Mouse (Mus musculus) frontal cortex, postnatal 36 days (tissue): Measurements from ENCODE around the gene Slco3a1.
"Not testable (repeated sequence)": the region's sequence is repeated elsewhere in the genome, so short reads cannot be mapped to it uniquely, and the experiment has no call there.

ENCODE experiments used
- DNase-seq, 2 experiments: peaks; one replicate each; pipeline ENCODE4 v3.0.0; 2022; ENCODE audit warnings: low spot score in 2 of 2

Slco3a1 gene

GRCm38 (mm10) chr7:74432950-74433349 lies 121.6 kb downstream of the Slco3a1 start:
- DNase-seq = no peak

GRCm38 (mm10) chr7:74429252-74429651 lies 125.3 kb downstream of the Slco3a1 start:
- DNase-seq = no peak

DNA sequence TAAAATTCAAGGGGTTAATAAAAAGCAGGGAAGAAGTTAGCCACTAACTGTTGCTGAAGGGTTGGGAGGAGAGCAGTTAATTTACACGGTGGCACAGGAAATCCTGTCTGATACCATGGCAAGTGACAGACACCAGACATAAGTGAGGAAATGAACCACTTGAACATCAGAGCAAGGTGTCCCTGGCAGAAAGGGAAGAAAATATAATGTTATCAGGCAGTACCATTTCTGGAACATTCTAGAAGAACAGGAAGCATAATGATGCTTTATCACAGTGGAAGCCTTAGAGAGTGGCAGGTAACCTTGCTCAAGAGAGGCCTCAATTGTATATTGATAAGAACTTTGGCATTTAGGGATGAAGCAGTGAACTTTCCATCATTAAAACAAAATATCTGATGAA lies 127.4 kb downstream of the Slco3a1 start:
- DNase-seq = no peak

GRCm38 (mm10) chr7:74425941-74426340 lies 128.6 kb downstream of the Slco3a1 start:
- DNase-seq = no peak

DNA sequence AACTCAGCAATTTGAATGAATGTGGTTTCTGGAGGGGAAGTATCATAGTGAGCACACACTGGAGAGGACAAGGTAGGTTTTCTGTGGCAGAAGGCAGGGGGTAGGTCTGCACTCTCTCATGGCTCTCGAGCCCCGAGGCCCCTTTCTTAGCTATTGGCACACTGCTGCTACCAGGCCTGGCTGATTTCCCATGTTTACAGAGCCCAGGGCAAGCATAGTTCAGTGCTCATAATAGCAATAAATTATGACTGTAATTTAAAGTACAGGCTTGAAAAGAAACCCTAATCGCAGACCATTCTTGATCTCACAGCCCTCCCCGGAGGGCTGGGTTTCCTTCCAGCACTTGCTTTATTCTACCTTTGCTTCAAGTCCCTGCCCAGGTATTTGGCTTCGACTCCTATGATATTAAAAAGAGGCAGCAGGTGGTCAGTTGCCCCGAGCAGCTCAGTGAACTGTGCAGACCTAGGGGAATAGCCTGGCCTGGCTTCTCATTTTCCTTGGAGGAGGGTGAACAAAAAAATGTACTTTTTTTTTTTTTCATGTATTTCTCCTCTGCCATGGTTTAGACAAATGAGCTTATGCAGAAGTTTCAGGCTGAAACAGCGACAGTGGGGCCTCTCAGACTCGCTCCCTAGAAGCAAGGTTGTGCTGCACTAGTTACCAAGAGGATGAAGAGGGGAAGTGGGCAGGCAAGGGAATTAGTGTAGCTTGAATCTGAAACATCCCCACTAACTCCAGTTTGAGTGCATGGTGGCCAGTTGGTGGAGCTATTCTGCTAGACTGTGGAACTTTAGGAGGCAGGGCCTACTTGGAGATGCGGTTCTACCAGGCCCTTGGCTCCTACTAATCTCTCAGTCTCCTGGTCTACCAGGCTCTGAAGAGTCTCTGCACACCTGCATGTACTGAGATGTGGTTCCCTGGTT lies 130.4 kb downstream of the Slco3a1 start:
- no peak for DNase-seq

- DNase-seq = no peak
These were observed 131.3 kb downstream of the Slco3a1 start for GRCm38 (mm10) chr7:74423316-74423715.

GRCm38 (mm10) chr7:74422731-74423130 lies 131.8 kb downstream of the Slco3a1 start:
- no peak for DNase-seq

DNA sequence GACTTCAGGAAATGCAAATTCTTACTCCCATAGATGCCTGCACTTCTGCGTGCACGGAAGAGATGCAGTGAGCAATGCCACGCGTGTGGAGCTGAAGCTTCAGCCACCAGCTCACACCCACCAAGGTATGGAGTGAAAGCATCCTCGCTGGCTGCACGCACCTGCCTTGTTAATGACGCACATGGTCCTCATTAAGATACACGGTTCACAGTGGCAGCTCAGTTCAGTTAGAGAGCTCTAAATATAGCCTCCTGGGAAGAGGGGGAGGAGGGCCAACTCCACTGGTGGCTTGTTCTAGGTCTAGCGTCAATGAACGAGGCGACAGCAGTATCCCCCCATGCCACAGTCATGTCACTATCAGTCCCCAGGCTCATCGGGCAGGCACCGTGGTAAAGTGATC lies 132.6 kb downstream of the Slco3a1 start:
- DNase-seq = peak in 1 of 2 experiments; percentile 14

DNA sequence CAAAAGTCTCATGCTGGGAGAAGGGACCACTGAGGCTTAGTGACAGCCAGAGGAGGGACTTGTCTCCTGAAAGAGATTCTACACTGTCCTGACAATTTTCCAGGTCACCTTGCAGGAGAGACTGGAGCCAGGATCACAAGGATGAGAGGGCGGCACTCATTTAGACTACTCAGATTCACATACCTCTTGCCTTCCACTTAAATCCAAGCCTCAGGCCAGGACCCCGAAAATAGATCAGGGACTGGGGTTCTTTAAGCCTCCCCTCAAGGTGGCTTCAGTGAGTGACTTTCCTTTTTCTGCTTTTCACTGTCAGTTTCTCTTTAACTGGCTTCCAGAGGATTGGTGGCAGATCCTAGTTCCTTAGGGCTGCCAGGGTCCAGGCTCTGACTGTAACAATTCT lies 133.0 kb downstream of the Slco3a1 start:
- no peak for DNase-seq

DNA sequence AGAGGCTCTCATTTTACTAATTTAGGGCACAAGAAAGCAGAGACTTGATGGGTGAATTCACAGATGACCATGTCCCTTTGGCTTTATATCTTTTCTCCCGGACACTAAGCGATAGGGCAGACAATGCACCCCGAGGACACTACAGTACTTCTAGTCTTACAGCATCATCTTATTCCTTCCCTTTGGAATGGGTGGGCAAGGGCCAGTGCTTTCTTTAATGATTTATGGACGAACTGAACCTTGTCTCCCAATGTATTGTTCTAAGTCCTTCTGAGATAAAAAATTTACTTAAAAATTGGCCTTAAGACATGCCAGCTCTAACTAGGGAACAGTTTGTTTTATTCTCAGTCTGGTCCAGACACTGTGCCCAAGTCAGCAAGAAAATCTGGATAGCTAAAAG lies 134.9 kb downstream of the Slco3a1 start:
- no peak for DNase-seq

DNA sequence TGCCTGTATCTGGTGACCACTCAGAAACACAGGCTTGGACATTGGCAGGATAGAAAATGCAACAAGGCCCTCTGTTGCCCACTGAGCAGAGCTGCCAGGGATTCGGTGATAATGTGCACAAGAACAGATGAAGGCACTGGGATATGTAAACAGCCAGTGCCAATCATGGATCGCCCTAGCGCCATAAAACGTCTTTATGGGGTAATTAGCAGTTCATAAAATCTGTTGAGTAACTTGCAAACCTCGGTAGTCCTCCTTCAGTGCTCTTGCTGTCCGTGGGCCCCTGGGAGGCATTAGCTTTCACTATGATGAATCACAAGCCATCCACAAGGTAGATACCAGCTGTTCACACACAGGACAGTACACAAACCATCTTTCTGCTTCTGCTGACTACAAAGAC lies 137.6 kb downstream of the Slco3a1 start:
- no peak for DNase-seq

DNA sequence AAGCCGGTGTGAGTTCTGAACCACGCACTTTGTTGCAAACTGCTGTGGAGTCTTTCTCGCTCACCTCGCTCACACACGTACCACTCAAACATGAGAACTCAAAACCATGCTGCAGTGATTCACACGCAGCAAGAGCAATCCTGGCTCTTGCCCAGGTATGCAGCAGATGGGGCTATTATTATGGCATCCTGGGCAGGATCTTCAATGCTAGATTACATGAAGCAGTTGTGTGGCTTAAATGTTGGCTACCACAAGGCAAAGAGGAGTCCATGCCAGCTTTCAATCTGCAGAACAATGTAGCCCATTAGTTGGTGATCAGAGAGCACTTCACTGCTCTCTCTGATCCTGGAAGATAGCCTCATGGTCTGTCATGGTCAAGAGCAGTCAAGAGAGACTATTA lies 139.3 kb downstream of the Slco3a1 start:
- DNase-seq = no peak

- no peak for DNase-seq
These were observed 140.6 kb downstream of the Slco3a1 start for GRCm38 (mm10) chr7:74413738-74414716.

- DNase-seq = no peak
These were observed 145.8 kb downstream of the Slco3a1 start for GRCm38 (mm10) chr7:74408601-74409323.

DNA sequence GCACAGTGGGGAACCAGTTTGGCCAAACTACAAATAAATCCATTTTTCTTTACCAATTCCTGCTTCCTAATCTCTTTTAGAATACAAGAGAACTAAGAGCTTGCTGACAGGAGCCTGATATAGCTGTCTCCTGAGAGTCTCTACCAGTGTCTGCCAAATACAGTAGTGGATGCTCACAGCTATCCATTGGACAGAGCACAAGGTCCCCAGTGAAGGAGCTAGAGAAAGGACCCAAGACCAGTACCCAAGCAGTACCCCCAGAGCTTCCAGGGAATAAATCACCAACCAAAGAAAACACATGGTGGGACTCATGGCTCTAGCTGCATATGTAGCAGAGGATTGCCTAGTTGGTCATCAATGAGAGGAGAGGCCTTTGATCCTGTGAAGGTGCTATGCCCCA lies 146.7 kb downstream of the Slco3a1 start:
- not testable (repeated sequence) for DNase-seq

GRCm38 (mm10) chr7:74399729-74400128 lies 154.9 kb downstream of the Slco3a1 start:
- DNase-seq = no peak

DNA sequence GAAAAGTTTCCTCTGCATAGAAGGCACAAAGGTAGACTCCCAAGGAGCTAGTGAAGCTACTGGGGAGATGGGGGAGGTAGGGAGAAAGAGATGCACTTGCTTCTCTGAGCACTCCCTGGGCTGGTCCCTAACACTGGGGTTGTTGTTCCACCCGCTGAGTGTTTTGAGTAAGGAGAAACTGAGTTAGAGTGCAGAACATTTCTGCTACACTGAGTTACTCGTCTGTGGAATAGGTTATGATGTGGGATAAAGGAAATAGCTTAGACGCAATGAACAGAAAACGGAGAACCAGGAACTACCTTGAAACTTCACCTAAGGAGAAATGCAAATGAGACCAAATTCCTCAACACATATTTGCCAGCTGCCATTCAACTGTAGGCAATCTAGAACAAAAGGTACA lies 155.4 kb downstream of the Slco3a1 start:
- DNase-seq = no peak

DNA sequence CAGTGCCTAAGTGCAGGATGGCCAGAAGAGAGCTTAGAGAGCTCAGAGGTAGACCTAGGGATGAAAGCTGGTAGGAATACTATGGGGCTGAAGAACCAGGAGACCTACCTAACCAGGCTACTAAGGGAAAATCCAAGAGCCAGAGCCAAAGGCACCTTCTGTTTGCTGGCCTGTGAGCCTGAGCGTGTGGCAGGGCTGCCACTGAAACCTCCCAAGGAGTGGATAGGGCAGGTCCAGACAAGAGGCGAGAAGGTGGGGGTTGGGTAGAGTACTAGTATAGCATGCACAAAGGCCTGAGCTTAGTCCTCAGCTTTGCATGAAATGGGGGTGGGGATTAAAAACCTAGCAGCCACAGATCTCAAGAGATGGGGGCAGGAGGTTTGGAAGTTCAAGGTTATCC lies 156.3 kb downstream of the Slco3a1 start:
- DNase-seq = no peak

GRCm38 (mm10) chr7:74391451-74391873 lies 163.1 kb downstream of the Slco3a1 start:
- no peak for DNase-seq

- DNase-seq = no peak
These were observed 165.0 kb downstream of the Slco3a1 start for GRCm38 (mm10) chr7:74389570-74389969.

GRCm38 (mm10) chr7:74386257-74386656 lies 168.3 kb downstream of the Slco3a1 start:
- DNase-seq = no peak
